Mouse (Mus musculus) monocyte, adult 5-6 weeks (primary cell): ENCODE data around the gene Rbms3. TPM values are rescaled to one million over a fixed set of nuclear protein-coding genes. Genes with fewer than 3 reads are reported as not detected.

Source experiments
- ATAC-seq: fragments of 153-309, 156-312 bp; replicated peaks from 2 replicates; pipeline ENCODE4 v1.8.0; 2017; ENCODE audit warnings: mild to moderate bottlenecking; ENCODE audit not compliant: low TSS enrichment, insufficient number of reproducible peaks, severe bottlenecking, poor library complexity, low FRiP score
- total RNA-seq: library from RNA; stranded (forward); fragments of 200-1000, 200-491, 200-594 nt; gene quantifications from 3 replicates; pipeline ENCODE4 v1.2.3, GENCODE M21; 2017

The Rbms3 gene
- total RNA-seq, 1 experiment from 2014 or later: not detected

GRCm38 (mm10) chr9:117216026-117216755 lies 413.5 kb downstream of the Rbms3 start:
- ATAC-seq: no peak

GRCm38 (mm10) chr9:117212023-117212422 lies 417.7 kb downstream of the Rbms3 start:
- ATAC-seq: no peak

- ATAC-seq: no peak
Observed at GRCm38 (mm10) chr9:117210344-117210743, 419.4 kb downstream of the Rbms3 start.

GRCm38 (mm10) chr9:117205395-117205794 lies 424.3 kb downstream of the Rbms3 start:
- no peak for ATAC-seq

- ATAC-seq: no peak
Observed at GRCm38 (mm10) chr9:117200067-117200658, 429.6 kb downstream of the Rbms3 start.

- ATAC-seq: no peak
Observed at GRCm38 (mm10) chr9:117197531-117197930, 432.2 kb downstream of the Rbms3 start.

- ATAC-seq: no peak
Observed at GRCm38 (mm10) chr9:117192565-117193540, 436.9 kb downstream of the Rbms3 start.

GRCm38 (mm10) chr9:117192093-117192492 lies 437.6 kb downstream of the Rbms3 start:
- ATAC-seq: no peak

GRCm38 (mm10) chr9:117188406-117188805 lies 441.3 kb downstream of the Rbms3 start:
- no peak for ATAC-seq

- ATAC-seq: no peak
Observed at GRCm38 (mm10) chr9:117187116-117188034, 442.3 kb downstream of the Rbms3 start.

GRCm38 (mm10) chr9:117180658-117181057 lies 449.1 kb downstream of the Rbms3 start:
- no peak for ATAC-seq

GRCm38 (mm10) chr9:117178366-117178765 lies 451.3 kb downstream of the Rbms3 start:
- no peak for ATAC-seq

GRCm38 (mm10) chr9:117172526-117172925 lies 457.2 kb downstream of the Rbms3 start:
- no peak for ATAC-seq

GRCm38 (mm10) chr9:117169196-117169595 lies 460.5 kb downstream of the Rbms3 start:
- no peak for ATAC-seq

GRCm38 (mm10) chr9:117163143-117163542 lies 466.6 kb downstream of the Rbms3 start:
- ATAC-seq: no peak

GRCm38 (mm10) chr9:117161150-117161549 lies 468.6 kb downstream of the Rbms3 start:
- no peak for ATAC-seq

GRCm38 (mm10) chr9:117156330-117156905 lies 473.3 kb downstream of the Rbms3 start:
- ATAC-seq: no peak

GRCm38 (mm10) chr9:117154590-117154989 lies 475.1 kb downstream of the Rbms3 start:
- ATAC-seq: no peak
